Mouse (Mus musculus) embryonic fibroblast, embryonic 13.5 days (primary cell): ENCODE measurements at regions not wholly inside any gene's neighbourhood (a gene's known extent, or its start where the extent isn't known, plus 50 kb on each side); places are given as distances from the start of the nearest gene placed in this dataset.

Experiments
- CTCF ChIP-seq: IDR thresholded peaks from 2 replicates; pipeline ENCODE4 v1.5.1; 2011; ENCODE audit warnings: mild to moderate bottlenecking, control low read depth, low read length, moderate library complexity, borderline replicate concordance; ENCODE audit not compliant: insufficient read depth
- POLR2A ChIP-seq: IDR thresholded peaks from 2 replicates; pipeline ENCODE4 v1.6.1; 2011; ENCODE audit warnings: low read depth, mild to moderate bottlenecking, control low read depth, low read length, moderate library complexity

GRCm38 (mm10) chr17:87507848-87508247 lies 61.1 kb upstream of the Calm2 start:
- TF ChIP-seq POLR2A (no peak), CTCF (no peak)
